Mouse (Mus musculus) kidney, adult 18-20 months (tissue): ENCODE measurements around the gene Leng9.
A peak's percentile ranks its signal among the peaks of the same experiment; 100 is the strongest.

Experiments
- DNase-seq: peaks from one replicate; pipeline ENCODE4 v3.0.0; 2021

The Leng9 gene

GRCm38 (mm10) chr7:4122783-4123182 lies 27.4 kb downstream of the Leng9 start:
- no peak for DNase-seq

- no peak for DNase-seq
Measured at GRCm38 (mm10) chr7:4122076-4122768, 28.0 kb downstream of the Leng9 start.

GRCm38 (mm10) chr7:4119976-4120921 lies 29.9 kb downstream of the Leng9 start:
- DNase-seq = no peak

- peak; percentile 33 for DNase-seq
Measured at GRCm38 (mm10) chr7:4119344-4119902, 30.8 kb downstream of the Leng9 start, which contains the start of gene Ttyh1. Gene Ttyh1, plus strand, starts transcription at chr7:4119408.

GRCm38 (mm10) chr7:4117050-4117814 lies 32.9 kb downstream of the Leng9 start:
- no peak for DNase-seq

GRCm38 (mm10) chr7:4111766-4112165 lies 38.4 kb downstream of the Leng9 start:
- DNase-seq = no peak

- no peak for DNase-seq
Measured at GRCm38 (mm10) chr7:4103411-4103810, 46.8 kb downstream of the Leng9 start.

- no peak for DNase-seq
Measured at GRCm38 (mm10) chr7:4101144-4101543, 49.0 kb downstream of the Leng9 start.

GRCm38 (mm10) chr7:4098832-4099231 lies 51.3 kb downstream of the Leng9 start:
- DNase-seq = no peak

GRCm38 (mm10) chr7:4098301-4098700 lies 51.9 kb downstream of the Leng9 start:
- no peak for DNase-seq
